Mouse (Mus musculus): ENCODE measurements around the gene Plek2. TPM values are rescaled to one million over a fixed set of nuclear protein-coding genes. Genes with fewer than 3 reads are reported as not detected.
"Not testable (repeated sequence)": the region's sequence is repeated elsewhere in the genome, so short reads cannot be mapped to it uniquely, and the experiment has no call there.

Gene Plek2
- polyA plus RNA-seq, 1 experiment from 2014 or later = 6.0 TPM

DNA sequence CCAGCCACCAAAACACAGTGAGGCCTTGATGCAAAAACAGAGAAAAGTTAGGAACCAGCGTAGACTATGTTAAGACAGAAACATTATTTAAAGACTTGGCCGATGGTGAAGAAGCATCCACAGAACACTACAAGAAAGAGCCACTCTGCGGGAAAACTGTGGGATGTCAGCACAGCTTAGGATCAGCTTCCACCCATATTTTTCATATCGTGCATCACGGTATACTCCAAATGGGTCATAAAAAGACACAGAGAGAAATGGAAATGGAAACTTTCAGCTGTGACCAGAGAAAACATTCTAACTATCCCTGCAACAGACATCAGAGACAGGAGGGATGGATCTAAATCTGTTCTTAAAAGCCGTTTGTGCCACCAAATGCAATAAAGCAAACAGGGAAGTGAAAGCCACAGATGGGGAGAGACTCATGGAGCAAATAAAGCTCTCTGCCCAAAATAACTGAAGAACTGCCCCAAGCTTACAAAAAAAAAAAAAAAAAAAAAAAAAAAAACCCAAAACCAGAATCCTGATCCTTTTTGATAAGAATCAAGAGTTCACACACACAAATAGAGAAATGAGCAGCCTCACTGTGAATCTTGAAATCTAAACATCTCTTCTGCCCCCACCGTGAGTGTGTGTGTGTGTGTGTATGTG lies 16.9 kb upstream of the Plek2 start:
- H3K36me3 ChIP-seq = no peaks in the 10 kb centered on the region
- no peaks in the 10 kb centered on the region for H3K9me3 ChIP-seq
- no peak overlapping the region for H3K4me2 ChIP-seq
- ATAC-seq (ENCODE audit: borderline replicate concordance, extremely low read depth, low FRiP score, low TSS enrichment) = no peak
- no peak overlapping the region for H3K27ac ChIP-seq
- H3K27me3 ChIP-seq = no peaks in the 10 kb centered on the region
- WGBS = 82% methylated on average over 7 of the region's 7 CpGs
- no peak overlapping the region for H3K4me3 ChIP-seq
- peaks cover 12% of the 10 kb centered on the region; the same call in 1 of the 2 replicates for H3K4me1 ChIP-seq
- H3K9ac ChIP-seq = no peak overlapping the region

DNA sequence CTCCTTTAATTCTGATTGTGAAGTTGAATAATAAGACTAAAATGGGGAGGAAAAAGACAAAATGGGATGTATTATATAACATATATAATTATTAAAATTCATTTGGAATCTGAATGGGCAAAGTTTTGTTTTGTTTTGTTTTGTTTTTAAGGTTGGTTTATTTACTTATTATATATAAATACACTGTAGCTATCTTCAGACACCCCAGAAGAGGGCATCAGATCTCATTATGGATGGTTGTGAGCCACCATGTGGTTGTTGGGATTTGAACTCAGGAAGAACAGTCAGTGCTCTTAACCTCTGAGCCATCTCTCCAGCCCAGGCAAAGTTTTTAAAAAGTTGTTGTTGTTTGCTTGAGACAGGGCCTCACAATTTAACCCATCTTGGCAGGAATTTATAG lies 16.2 kb upstream of the Plek2 start:
- peaks cover 17% of the 10 kb centered on the region for H3K4me1 ChIP-seq
- ATAC-seq (ENCODE audit: borderline replicate concordance, extremely low read depth, low FRiP score, low TSS enrichment); H3K36me3 ChIP-seq; H3K9ac ChIP-seq; H3K27me3 ChIP-seq; H3K4me3 ChIP-seq; H3K4me2 ChIP-seq; H3K27ac ChIP-seq; H3K9me3 ChIP-seq: not testable (repeated sequence)

DNA sequence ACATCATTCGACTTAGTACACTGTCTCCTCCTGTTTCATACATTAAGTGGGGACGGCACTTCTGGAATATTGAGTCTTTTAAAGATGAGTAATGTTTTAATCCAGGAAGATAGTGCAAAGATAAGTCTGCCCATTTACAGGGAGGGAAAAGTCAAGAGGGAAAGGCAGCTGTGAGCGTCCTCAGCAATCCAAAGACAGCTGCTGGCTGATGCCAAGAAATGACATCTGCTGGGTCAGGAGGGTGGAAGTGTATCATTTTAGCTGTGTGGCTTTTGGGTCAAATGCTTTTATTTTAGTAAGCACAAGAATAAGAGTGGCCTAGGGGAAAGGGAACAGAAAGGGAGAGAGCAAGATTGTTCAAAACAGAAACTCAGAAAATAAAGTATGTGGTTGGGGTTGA lies 15.3 kb upstream of the Plek2 start:
- H3K36me3 ChIP-seq = no peaks in the 10 kb centered on the region
- no peak overlapping the region for H3K4me2 ChIP-seq
- ATAC-seq (ENCODE audit: borderline replicate concordance, extremely low read depth, low FRiP score, low TSS enrichment) = no peak
- no peaks in the 10 kb centered on the region for H3K27me3 ChIP-seq
- no peak overlapping the region for H3K27ac ChIP-seq
- WGBS = 58% methylated on average over 3 of the region's 3 CpGs
- H3K9ac ChIP-seq = no peak overlapping the region
- no peak overlapping the region for H3K4me3 ChIP-seq
- peaks cover 17% of the 10 kb centered on the region for H3K4me1 ChIP-seq
- no peaks in the 10 kb centered on the region for H3K9me3 ChIP-seq

DNA sequence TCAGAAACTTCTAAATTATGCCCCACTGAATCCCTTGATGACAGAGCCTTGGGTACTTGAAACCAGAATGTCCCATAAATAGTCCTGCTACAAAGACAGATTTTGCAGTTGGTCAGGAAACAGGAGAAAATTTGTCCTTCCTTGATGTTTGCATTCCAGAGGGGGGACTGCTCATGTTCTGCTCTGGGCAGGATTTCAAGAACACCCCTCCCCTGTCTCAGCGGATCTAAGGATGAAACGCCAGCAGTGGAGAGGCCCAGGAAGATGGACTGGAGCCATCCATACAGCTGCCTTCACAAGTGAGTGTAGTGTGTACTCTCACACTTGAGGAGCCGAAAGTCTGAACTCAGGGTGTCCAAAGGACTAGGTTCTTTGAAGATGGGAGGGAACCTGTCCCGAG lies 14.7 kb upstream of the Plek2 start:
- 22% methylated on average over 4 of the region's 4 CpGs for WGBS
- peak; percentile 58; the same call in 1 of the 2 replicates for ATAC-seq (ENCODE audit: borderline replicate concordance, extremely low read depth, low FRiP score, low TSS enrichment)

DNA sequence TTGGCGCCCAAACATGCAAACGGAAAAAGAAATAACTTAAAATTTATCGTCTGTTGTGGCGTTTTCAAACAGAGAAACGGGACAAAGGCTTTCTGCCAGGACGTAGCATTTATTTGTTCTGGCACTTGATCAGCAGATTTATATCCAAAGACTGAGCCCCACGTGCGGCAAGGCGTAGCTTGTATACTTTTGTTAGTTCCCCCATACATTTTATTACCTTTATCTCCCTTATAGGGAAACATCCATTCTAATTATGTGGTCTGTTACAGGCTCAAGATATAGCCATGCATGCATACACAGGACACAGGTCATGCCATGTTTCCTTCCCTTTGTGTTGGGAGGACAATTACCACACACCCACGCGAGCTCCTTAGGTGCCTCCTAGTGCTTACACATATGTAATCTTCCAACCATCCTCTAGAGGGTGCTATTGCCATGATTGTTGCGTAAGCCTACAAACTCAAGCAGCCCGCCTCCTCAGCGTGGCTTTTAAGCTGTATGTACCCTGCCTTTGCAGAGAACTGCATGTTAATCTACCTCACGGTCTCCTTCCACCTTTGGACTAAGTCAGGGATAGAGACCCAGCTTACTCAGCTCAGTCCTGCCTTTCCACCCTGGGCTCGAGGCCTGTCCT lies 12.4 kb upstream of the Plek2 start:
- Histone ChIP-seq H3K27ac (no peak overlapping the region), H3K4me1 (peaks cover 17% of the 10 kb centered on the region), H3K9ac (no peak overlapping the region), H3K4me3 (no peak overlapping the region), H3K27me3 (peaks cover 3% of the 10 kb centered on the region), H3K36me3 (no peaks in the 10 kb centered on the region), H3K4me2 (peak overlapping the region; percentile 28), H3K9me3 (no peaks in the 10 kb centered on the region)
- WGBS = 19% methylated on average over 16 of the region's 16 CpGs
- peak; percentile 66 for ATAC-seq (ENCODE audit: borderline replicate concordance, extremely low read depth, low FRiP score, low TSS enrichment)

More for the DNA sequence above, 14.7 kb upstream of the Plek2 start:
- no peaks in the 10 kb centered on the region for H3K36me3 ChIP-seq
- H3K9ac ChIP-seq = no peak overlapping the region
- H3K27me3 ChIP-seq = no peaks in the 10 kb centered on the region
- no peak overlapping the region for H3K27ac ChIP-seq
- H3K4me2 ChIP-seq = no peak overlapping the region
- no peak overlapping the region for H3K4me3 ChIP-seq
- peaks cover 17% of the 10 kb centered on the region for H3K4me1 ChIP-seq
- H3K9me3 ChIP-seq = no peaks in the 10 kb centered on the region

DNA sequence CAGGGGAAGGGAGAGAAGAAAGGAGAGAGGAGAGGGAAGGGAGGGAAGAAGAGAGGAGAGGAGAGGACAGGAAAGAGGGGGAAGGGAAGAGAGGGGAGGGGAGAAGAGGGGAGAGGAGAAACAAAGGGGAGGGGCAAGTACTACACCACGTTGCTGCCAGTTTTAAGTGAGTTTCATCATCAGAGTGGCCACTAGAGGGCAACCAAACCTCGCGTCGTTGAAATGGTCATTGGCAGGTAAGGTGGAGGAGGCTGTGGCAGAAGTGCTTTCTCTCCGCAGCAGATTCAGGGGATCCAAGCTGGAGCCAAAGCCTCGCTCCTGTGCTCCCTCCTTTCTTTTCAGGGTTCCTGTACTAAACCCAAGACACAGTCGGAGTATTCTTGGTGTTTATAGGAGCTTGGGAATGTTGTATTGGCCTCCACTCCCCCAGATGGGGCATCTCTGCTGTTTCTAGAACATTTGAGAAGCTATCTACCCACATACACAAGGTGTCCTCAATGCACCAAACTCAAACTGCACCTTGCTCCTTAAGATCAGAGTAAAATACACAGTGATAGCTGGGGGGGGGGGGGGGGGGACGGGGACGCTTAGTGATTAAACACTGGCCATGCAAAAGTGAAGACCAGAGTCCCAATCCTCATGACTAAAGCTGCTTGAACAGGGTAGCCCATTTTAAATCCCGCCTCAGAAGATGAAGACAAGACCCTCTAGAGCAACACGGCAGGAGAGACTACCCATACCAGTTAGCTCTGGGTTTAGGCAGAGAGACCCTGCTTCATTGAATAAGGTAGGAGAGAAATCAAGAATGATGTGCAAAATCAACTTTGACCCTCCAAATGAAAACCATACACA lies 11.7 kb upstream of the Plek2 start:
- Histone ChIP-seq H3K9me3 (no peaks in the 10 kb centered on the region), H3K4me2 (peak overlapping the region; percentile 46), H3K27ac (no peak overlapping the region), H3K36me3 (no peaks in the 10 kb centered on the region), H3K27me3 (peaks cover 10% of the 10 kb centered on the region), H3K4me3 (no peak overlapping the region), H3K4me1 (peaks cover 17% of the 10 kb centered on the region), H3K9ac (no peak overlapping the region)
- 13% methylated on average over 11 of the region's 11 CpGs for WGBS
- no peak for ATAC-seq (ENCODE audit: borderline replicate concordance, extremely low read depth, low FRiP score, low TSS enrichment)

DNA sequence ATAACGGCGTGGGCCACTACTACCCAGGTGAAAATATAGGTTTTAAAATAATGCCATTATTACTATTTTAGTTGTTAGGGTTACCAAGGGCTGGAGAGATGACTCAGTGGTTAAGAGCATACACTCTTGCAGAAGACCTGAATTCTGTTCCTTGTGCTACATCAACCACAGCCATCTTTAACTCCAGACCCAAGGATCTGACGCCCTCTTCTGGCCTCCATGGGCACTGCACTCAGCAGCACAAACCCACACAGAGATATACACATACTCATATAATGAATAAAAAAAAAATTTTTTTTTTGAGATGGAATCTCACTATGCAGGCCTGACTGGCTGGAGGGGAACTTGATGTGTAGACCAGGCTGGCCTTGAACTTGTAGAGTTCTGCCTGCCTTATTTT lies 9.5 kb upstream of the Plek2 start:
- Histone ChIP-seq H3K36me3 (no peaks in the 10 kb centered on the region), H3K27me3 (peaks cover 30% of the 10 kb centered on the region), H3K9ac (no peak overlapping the region), H3K4me1 (peaks cover 22% of the 10 kb centered on the region), H3K9me3 (no peaks in the 10 kb centered on the region), H3K4me2 (no peak overlapping the region), H3K4me3 (no peak overlapping the region), H3K27ac (no peak overlapping the region)
- 76% methylated on average over 3 of the region's 3 CpGs for WGBS
- no peak for ATAC-seq (ENCODE audit: borderline replicate concordance, extremely low read depth, low FRiP score, low TSS enrichment)

DNA sequence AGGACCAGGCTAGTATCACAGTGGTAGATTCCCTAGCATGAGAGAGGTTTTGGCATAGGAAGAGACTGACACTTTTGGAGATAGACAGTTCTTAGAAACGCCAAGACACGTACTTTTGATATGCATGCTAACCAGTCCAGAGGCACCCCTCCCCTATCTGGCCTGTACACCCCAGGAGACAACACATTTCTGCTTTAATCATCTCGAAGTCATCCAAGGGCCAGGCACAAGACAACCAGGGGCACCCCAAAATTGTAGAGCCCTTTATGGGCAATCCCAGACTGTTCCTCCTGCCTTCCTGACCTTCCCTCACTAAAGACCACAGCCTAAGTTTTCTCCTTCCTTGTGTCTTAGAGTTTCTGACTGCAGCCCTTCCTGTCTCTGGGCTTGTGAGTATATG lies 8.8 kb upstream of the Plek2 start:
- H3K4me2 ChIP-seq = no peak overlapping the region
- H3K27ac ChIP-seq = no peak overlapping the region
- no peak overlapping the region for H3K4me3 ChIP-seq
- no peaks in the 10 kb centered on the region for H3K9me3 ChIP-seq
- H3K9ac ChIP-seq = no peak overlapping the region
- WGBS = 58% methylated on average over 3 of the region's 3 CpGs
- no peaks in the 10 kb centered on the region for H3K36me3 ChIP-seq
- ATAC-seq (ENCODE audit: borderline replicate concordance, extremely low read depth, low FRiP score, low TSS enrichment) = no peak
- H3K27me3 ChIP-seq = peaks cover 37% of the 10 kb centered on the region
- H3K4me1 ChIP-seq = peaks cover 24% of the 10 kb centered on the region

DNA sequence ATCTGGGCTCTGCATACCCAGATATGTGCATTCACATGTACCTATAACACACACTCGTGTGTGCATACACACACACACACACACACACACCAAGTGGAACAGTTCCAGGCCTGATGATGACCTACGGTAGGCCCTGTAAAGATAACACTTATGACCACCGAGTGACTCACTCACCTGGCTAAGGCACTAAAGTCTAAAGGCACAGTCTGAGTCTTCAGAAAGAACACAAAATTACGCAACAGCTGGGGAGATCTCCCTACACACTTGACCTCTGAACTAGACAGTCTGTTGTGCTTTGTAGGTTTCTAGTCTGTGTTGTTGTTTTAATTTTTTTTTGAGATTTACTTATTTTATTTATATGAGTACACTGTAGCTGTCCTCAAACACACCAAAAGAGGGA lies 7.7 kb upstream of the Plek2 start:
- Histone ChIP-seq H3K36me3 (no peaks in the 10 kb centered on the region), H3K4me1 (peaks cover 24% of the 10 kb centered on the region), H3K9me3 (no peaks in the 10 kb centered on the region), H3K27me3 (peaks cover 42% of the 10 kb centered on the region), H3K4me2 (no peak overlapping the region), H3K27ac (no peak overlapping the region), H3K9ac (no peak overlapping the region), H3K4me3 (no peak overlapping the region)
- ATAC-seq (ENCODE audit: borderline replicate concordance, extremely low read depth, low FRiP score, low TSS enrichment) = no peak
- 83% methylated on average over 4 of the region's 4 CpGs for WGBS

DNA sequence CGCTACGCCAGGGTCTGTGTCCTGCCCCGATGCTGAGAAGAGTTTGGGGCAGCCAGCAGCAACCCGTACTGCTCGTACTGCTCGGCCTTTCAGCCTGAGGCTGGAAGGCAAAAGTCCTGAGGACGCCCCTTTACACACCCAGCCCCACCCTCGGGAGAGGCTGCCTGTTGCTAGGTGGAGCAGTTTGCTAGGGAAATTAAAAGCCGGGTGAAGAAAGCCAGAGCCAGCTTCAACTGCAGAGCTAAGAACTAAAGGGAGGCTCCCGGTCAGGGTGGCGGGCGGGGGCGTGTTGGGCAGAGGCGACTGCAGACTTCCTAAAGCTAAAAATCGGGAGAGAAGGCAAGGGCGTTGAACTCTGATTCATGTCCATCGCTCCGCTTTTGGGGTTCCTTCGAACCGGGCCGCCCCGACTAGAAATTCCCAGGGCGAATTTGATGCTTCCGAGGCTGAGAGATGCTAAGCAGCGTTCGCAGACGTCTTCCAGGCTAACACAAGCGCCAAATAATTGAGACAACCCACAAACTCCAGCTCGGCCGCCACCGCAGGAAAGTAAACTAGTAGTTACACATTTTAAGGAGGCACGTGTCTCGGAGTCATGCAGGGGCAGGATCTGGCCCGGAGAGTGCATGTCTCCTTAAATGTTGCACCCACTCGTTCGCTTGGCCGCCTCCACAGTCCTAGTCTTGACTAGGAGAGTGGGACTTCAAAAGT lies 5.1 kb upstream of the Plek2 start:
- ATAC-seq (ENCODE audit: borderline replicate concordance, extremely low read depth, low FRiP score, low TSS enrichment) = peak; percentile 41; the same call in 1 of the 2 replicates
- Histone ChIP-seq H3K36me3 (no peaks in the 10 kb centered on the region), H3K9ac (peak overlapping the region; percentile 31), H3K4me1 (peaks cover 16% of the 10 kb centered on the region), H3K9me3 (no peaks in the 10 kb centered on the region), H3K4me3 (peak overlapping the region; percentile 36), H3K27me3 (peaks cover 50% of the 10 kb centered on the region), H3K4me2 (peak overlapping the region; percentile 80), H3K27ac (no peak overlapping the region)
- under 1% methylated on average over 37 of the region's 37 CpGs for WGBS

DNA sequence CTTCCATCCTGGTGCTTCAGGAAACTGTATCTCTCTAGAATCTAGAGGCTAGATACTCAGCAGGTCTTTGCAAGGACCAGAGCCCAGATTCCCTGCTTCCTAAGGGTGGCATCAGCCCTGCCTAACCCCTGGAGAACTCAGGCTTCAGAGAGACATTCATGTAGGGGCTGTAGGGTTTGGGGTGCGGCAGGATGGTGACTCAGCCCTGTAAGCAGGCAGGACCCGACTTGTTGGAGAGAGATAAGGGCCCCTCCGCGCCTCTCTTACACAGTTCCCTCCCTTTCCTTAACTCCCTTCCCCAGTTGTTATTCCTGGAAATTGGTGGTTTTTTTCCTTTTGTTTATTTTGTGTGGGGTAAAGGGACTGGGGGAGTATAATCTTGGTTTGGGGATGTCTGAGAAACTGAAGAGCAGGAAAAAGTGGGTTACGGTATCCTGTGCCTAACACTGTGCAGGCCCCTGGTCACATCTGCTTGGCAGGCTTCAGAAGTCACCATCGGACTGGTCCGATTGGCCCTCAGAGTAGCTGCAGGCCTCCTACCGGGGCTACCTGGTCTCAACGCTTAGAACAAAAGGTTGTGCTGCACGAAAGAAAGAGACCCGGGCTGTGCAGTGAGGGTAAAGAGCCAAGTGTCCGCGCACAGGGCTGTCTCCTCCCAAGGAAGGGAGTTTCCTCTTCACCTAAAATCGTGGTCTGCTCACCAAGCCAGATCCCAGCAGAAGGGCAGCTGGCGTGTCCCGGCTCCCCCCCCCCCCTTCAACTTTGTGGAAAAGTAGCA lies 4.1 kb upstream of the Plek2 start:
- H3K27ac ChIP-seq = no peak overlapping the region
- H3K9me3 ChIP-seq = no peaks in the 10 kb centered on the region
- H3K4me2 ChIP-seq = peak overlapping the region; percentile 80
- ATAC-seq (ENCODE audit: borderline replicate concordance, extremely low read depth, low FRiP score, low TSS enrichment) = no peak
- H3K9ac ChIP-seq = peak overlapping the region; percentile 31; the same call in 1 of the 2 replicates
- peaks cover 19% of the 10 kb centered on the region for H3K4me1 ChIP-seq
- H3K36me3 ChIP-seq = no peaks in the 10 kb centered on the region
- H3K4me3 ChIP-seq = peak overlapping the region; percentile 36
- H3K27me3 ChIP-seq = peaks cover 53% of the 10 kb centered on the region
- 9% methylated on average over 16 of the region's 16 CpGs for WGBS
